Mouse (Mus musculus) erythroblast, embryonic 14.5 days (primary cell): ENCODE data around the gene Zfp790.

ENCODE experiments used
- GATA1 ChIP-seq: IDR thresholded peaks from 2 replicates; pipeline ENCODE4 v1.6.1; 2012; ENCODE audit warnings: low read length, inconsistent platforms, mixed read lengths
- TAL1 ChIP-seq: IDR thresholded peaks from 3 replicates; pipeline ENCODE4 v1.6.1; 2012; ENCODE audit warnings: low read length, inconsistent platforms, mixed read lengths

DNA sequence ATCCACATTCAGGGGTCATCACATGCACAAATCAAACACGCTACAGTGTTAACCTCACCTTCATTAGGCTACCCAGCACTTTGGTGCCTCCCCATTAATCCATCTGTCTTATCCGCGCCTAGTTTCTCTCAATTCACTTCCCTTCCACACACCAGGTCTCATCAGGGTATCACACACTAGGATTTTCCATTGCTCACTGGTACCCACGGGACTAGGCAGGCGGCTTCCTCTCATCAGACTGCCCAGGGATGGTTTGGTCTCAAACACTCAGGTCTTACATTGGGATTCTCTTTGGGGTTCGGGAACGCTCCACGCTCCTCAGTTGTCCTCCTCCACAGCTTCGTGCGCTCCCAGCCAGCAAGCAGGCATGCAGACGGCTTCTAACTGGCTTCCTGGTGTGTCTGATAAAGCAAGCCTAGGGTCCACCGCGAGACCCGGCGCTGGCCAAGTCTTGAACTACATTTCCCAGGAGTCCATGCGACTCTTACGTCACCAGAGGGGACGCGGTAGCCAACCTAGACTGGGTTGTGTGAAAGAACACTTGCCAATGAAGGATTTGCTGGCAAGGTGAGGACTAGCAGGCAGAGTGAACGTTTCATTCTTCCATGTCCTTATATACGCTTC lies 37.4 kb downstream of the Zfp790 start, which contains the start of gene Zfp940:
- TF ChIP-seq GATA1 = no peak
- no peak for TF ChIP-seq TAL1
